Mouse (Mus musculus): ENCODE results near the gene Olfr1504. TPM values are rescaled to one million over a fixed set of nuclear protein-coding genes. Genes with fewer than 3 reads are reported as not detected.

The Olfr1504 gene
- polyA plus RNA-seq (2014; fragmentation: Illumina TruSeq; extraction: RNeasy Lipid Tissue Mini Kit (QIAGEN cat#74804); ENCODE audit: low read depth, low replicate concordance), result not detected

DNA sequence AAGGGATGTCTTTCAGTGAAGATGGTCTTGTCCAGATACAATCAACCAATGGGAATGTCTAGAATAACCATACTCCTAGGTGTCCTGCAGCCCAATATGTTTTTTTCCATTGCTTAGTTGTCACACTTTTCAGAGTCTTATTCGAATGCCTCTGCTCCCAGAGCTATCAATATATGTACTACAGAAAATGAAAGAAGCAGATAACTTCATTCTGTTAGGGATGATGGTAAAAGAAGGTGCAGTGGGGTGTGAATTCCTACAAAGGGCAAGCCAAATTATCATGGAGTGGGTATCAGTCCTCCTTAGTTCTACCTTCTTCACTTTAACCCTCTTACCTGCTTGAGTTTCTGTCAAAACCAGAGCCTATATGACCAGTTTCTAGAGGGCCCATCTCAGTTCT lies at the start of gene Olfr1504:
Olfr1504 (minus strand) TSS at position 101 of the 400 bp plus-strand sequence.

DNA sequence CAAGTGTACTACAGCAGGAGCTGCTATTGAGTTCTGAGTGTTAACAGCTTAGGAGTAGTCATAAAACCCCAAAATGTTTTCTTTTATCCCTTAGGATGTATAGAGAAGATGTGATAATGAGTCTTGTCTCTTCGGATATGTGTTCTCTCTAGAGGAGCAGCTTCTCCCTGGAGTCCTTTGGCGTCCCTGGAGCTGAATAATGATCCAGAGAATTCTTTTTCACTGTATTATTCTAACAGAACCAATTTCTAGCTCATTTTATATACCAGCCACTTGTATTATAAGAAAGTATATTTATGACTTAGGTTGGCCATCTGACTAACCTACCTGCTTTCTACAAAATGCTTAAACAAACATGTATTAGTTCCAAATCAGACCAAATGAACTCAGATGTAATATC lies 15.5 kb upstream of the Olfr1504 start, which contains the start of gene Olfr1505:
Olfr1505 (plus strand) TSS at position 301 of the 400 bp plus-strand sequence.

DNA sequence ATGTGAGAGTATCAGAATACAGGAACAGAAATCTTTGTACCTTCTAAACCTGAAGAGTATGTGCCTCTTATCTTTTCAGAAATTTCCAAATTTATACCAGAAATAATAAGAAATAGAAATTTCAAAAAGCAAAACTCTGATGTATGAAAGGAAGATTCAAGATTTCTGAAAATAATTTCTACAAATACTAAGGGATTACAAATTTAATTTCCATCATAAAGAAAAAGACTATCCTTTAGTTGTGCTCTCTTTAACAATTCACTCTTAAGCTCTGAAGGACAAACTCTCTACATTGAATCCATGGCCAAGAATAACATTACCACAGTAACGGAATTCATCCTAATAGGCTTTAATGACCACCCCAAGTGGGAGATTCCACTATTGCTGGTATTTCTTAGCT lies 36.2 kb downstream of the Olfr1504 start, which contains the start of gene Olfr1502:
Olfr1502 (plus strand) TSS at position 301 of the 400 bp plus-strand sequence.

DNA sequence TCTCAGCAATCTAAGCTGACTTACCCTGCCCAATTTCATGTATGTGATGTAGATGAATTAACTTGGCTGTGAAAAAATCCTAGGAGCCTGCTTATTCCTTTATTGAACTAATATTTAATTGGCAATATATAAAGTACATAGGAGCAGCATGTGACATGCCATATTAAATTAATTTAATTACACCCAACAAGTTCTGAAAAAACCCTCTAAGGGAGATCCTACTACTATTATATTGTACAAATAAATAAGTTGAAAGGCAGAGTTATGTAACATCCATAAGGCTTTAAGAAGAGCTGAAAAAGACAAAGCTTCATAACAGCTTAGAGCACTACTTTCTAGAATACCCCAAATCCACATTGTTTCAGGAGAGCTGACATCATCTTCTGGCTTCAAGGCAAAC lies 47.1 kb downstream of the Olfr1504 start, which contains the start of gene Olfr1501:
Olfr1501 (minus strand) TSS at position 101 of the 400 bp plus-strand sequence.

Other genes starting within 250 kb of the Olfr1504 start
- not detected for gene Olfr1490, start 246.8 kb downstream of the Olfr1504 start, polyA plus RNA-seq (2014; fragmentation: Illumina TruSeq; extraction: RNeasy Lipid Tissue Mini Kit (QIAGEN cat#74804); ENCODE audit: low read depth, low replicate concordance)
- gene Olfr1491, start 200.7 kb downstream of the Olfr1504 start, polyA plus RNA-seq (2014; fragmentation: Illumina TruSeq; extraction: RNeasy Lipid Tissue Mini Kit (QIAGEN cat#74804); ENCODE audit: low read depth, low replicate concordance), result not detected
- not detected for gene Olfr1493-ps1, start 174.7 kb downstream of the Olfr1504 start, polyA plus RNA-seq (2014; fragmentation: Illumina TruSeq; extraction: RNeasy Lipid Tissue Mini Kit (QIAGEN cat#74804); ENCODE audit: low read depth, low replicate concordance)
- gene Olfr1494, start 158.2 kb downstream of the Olfr1504 start, polyA plus RNA-seq (2014; fragmentation: Illumina TruSeq; extraction: RNeasy Lipid Tissue Mini Kit (QIAGEN cat#74804); ENCODE audit: low read depth, low replicate concordance), result not detected
- not detected for gene Olfr1495, start 133.3 kb downstream of the Olfr1504 start, polyA plus RNA-seq (2014; fragmentation: Illumina TruSeq; extraction: RNeasy Lipid Tissue Mini Kit (QIAGEN cat#74804); ENCODE audit: low read depth, low replicate concordance)
- gene Olfr1496, start 120.0 kb downstream of the Olfr1504 start, polyA plus RNA-seq (2014; fragmentation: Illumina TruSeq; extraction: RNeasy Lipid Tissue Mini Kit (QIAGEN cat#74804); ENCODE audit: low read depth, low replicate concordance), result not detected
- gene Olfr1497, start 99.7 kb downstream of the Olfr1504 start, polyA plus RNA-seq (2014; fragmentation: Illumina TruSeq; extraction: RNeasy Lipid Tissue Mini Kit (QIAGEN cat#74804); ENCODE audit: low read depth, low replicate concordance), result not detected
- not detected for gene Olfr1499, start 78.5 kb downstream of the Olfr1504 start, polyA plus RNA-seq (2014; fragmentation: Illumina TruSeq; extraction: RNeasy Lipid Tissue Mini Kit (QIAGEN cat#74804); ENCODE audit: low read depth, low replicate concordance)
- not detected for gene Olfr1500, start 67.4 kb downstream of the Olfr1504 start, polyA plus RNA-seq (2014; fragmentation: Illumina TruSeq; extraction: RNeasy Lipid Tissue Mini Kit (QIAGEN cat#74804); ENCODE audit: low read depth, low replicate concordance)
- gene Olfr1501, start 47.2 kb downstream of the Olfr1504 start, polyA plus RNA-seq (2014; fragmentation: Illumina TruSeq; extraction: RNeasy Lipid Tissue Mini Kit (QIAGEN cat#74804); ENCODE audit: low read depth, low replicate concordance), result not detected
- not detected for gene Olfr1502, start 36.1 kb downstream of the Olfr1504 start, polyA plus RNA-seq (2014; fragmentation: Illumina TruSeq; extraction: RNeasy Lipid Tissue Mini Kit (QIAGEN cat#74804); ENCODE audit: low read depth, low replicate concordance)
- not detected for gene Olfr1505, start 15.6 kb upstream of the Olfr1504 start, polyA plus RNA-seq (2014; fragmentation: Illumina TruSeq; extraction: RNeasy Lipid Tissue Mini Kit (QIAGEN cat#74804); ENCODE audit: low read depth, low replicate concordance)